Mouse (Mus musculus) heart, adult 2 months (tissue): ENCODE measurements around the gene Ttc16.

ENCODE experiments used
- CTCF ChIP-seq: fragments of 200-600 bp; IDR thresholded peaks from 2 replicates; pipeline ENCODE4 v1.8.1; 2022; ENCODE audit warnings: antibody characterized with exemption, mild to moderate bottlenecking, moderate library complexity
- EP300 ChIP-seq: fragments of 200-500 bp; IDR thresholded peaks from 2 replicates; pipeline ENCODE4 v1.6.1; 2011; ENCODE audit warnings: low read depth, low read length, control low read depth; ENCODE audit not compliant: insufficient read depth
- POLR2A ChIP-seq: fragments of 200-500 bp; IDR thresholded peaks from 2 replicates; pipeline ENCODE4 v1.6.1; 2011; ENCODE audit warnings: mild to moderate bottlenecking, low read depth, low read length, control low read depth; ENCODE audit not compliant: insufficient read depth

DNA sequence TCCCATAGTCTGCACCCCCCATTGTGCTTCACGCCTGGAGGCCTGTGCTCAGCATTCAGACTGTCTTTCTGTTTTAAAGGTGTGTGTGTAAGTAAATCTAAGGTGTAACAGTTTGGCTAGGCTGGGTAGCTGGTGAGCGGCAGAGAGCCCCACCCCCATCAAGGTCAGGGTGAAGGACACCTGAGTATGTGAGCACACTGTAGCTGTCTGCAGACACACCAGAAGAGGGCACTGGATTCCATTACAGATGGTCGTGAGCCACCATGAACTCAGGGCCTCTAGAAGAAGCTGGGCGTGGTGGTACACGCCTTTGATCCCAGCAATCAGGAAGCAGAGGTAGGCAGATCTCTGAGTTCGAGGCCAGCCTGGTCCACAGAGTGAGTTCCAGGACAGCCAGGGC, 6.3 kb upstream of the Ttc16 start:
- TF ChIP-seq CTCF (no peak), POLR2A (no peak), EP300 (no peak)
